Mouse (Mus musculus) myocyte (in vitro differentiated cells): ENCODE results near the gene Pcgf5.

Experiments
- MAX ChIP-seq: IDR thresholded peaks from one replicate; pipeline ENCODE4 v1.6.1; 2011; ENCODE audit warnings: low read depth, mild to moderate bottlenecking, control low read depth
- MYOD1 ChIP-seq, 3 experiments: IDR thresholded peaks; one replicate each; pipeline ENCODE4 v1.6.1; 2011; ENCODE audit warnings: control low read depth in 2 of 3, low read depth in 2 of 3, mild to moderate bottlenecking in 2 of 3, moderate library complexity in 1 of 3; ENCODE audit not compliant: insufficient read length in 2 of 3, control insufficient read depth in 1 of 3
- POLR2A ChIP-seq: IDR thresholded peaks from one replicate; pipeline ENCODE4 v1.6.1; 2011; ENCODE audit warnings: low read depth, mild to moderate bottlenecking, control low read depth, moderate library complexity; ENCODE audit not compliant: insufficient read length
- USF1 ChIP-seq: IDR thresholded peaks from one replicate; pipeline ENCODE4 v1.6.1; 2011; ENCODE audit warnings: low read depth, mild to moderate bottlenecking, control low read depth, moderate library complexity

- no peak for TF ChIP-seq MYOD1 (IDR thresholded peaks at IDR 0.05; ENCODE audit: control insufficient read depth in 1 of 3, insufficient read length in 2 of 3, low read depth in 2 of 3)
- TF ChIP-seq USF1 = no peak
- TF ChIP-seq MAX = no peak
- TF ChIP-seq POLR2A = no peak
Observed at GRCm38 (mm10) chr19:36429354-36429753, 81.2 kb downstream of the Pcgf5 start.
